Mouse (Mus musculus): Measurements from ENCODE around the gene Hnrnpab.

GRCm38 (mm10) chr11:51593368-51593767 lies 13.3 kb downstream of the Hnrnpab start:
- no peak for TF ChIP-seq CTCF (IDR thresholded peaks at IDR 0.05; ENCODE audit: extremely low read depth, insufficient read depth, insufficient read length, insufficient replicate concordance)
- TF ChIP-seq POLR2A (IDR thresholded peaks at IDR 0.05; ENCODE audit: low read depth, low read length): no peak

Measured in spleen, adult 2 months (tissue).